Mouse (Mus musculus) spleen, adult 2 months (tissue): Measurements from ENCODE around the gene Vmn1r174. TPM values are rescaled to one million over a fixed set of nuclear protein-coding genes. Genes with fewer than 3 reads are reported as not detected.
"Not testable (repeated sequence)": the region's sequence is repeated elsewhere in the genome, so short reads cannot be mapped to it uniquely, and the experiment has no call there.

Source experiments
- DNase-seq, 2 experiments: peaks; one replicate each; pipeline versions ENCODE4 v3.0.0 to v3.0.0-alpha.2; 2012 to 2021; ENCODE audit warnings: low spot score in 2 of 2, low read depth in 1 of 2
- H3K27ac ChIP-seq: fragments of 200-500 bp; 2 replicates; pipeline ENCODE4 v1.5.1; 2012; ENCODE audit warnings: low read length, inconsistent platforms; ENCODE audit not compliant: insufficient read depth
- H3K27me3 ChIP-seq: fragments of 200-500 bp; 2 replicates; pipeline ENCODE4 v1.6.1; 2012; ENCODE audit warnings: mild to moderate bottlenecking, moderate library complexity, low read length, inconsistent platforms; ENCODE audit not compliant: control insufficient read depth, insufficient read depth
- H3K36me3 ChIP-seq: fragments of 200-500 bp; 2 replicates; pipeline ENCODE4 v1.6.1; 2012; ENCODE audit warnings: mild to moderate bottlenecking, low read length, inconsistent platforms; ENCODE audit not compliant: control insufficient read depth, insufficient read depth
- H3K4me1 ChIP-seq: fragments of 200-500 bp; 2 replicates; pipeline ENCODE4 v1.6.1; 2011; ENCODE audit warnings: inconsistent platforms; ENCODE audit not compliant: control insufficient read depth, insufficient read depth, insufficient read length
- H3K4me3 ChIP-seq: fragments of 200-500 bp; 2 replicates; pipeline ENCODE4 v1.5.1; 2011; ENCODE audit warnings: mild to moderate bottlenecking, inconsistent platforms; ENCODE audit not compliant: insufficient read depth, insufficient read length; ENCODE audit errors: extremely low read depth
- CTCF ChIP-seq: fragments of 200-500 bp; IDR thresholded peaks from 2 replicates; pipeline ENCODE4 v1.5.1; 2011; ENCODE audit warnings: mild to moderate bottlenecking, inconsistent platforms; ENCODE audit not compliant: insufficient read depth, insufficient read length, insufficient replicate concordance; ENCODE audit errors: extremely low read depth
- POLR2A ChIP-seq: fragments of 200-500 bp; IDR thresholded peaks from 2 replicates; pipeline ENCODE4 v1.6.1; 2011; ENCODE audit warnings: low read depth, low read length, inconsistent platforms
- WGBS: fragments of 180-500 bp; shearing (Covaris S2); methylation state at CpG from one replicate; pipeline ENCODE4 v1.1.7; 2018; 5-methylcytosine and 5-hydroxymethylcytosine counted together
- polyA plus RNA-seq: library from polyadenylated mRNA; depleted of rRNA; stranded (reverse); fragments of >200 nt; gene quantifications from 2 replicates; pipeline ENCODE4 v1.2.3, GENCODE M21; 2012; rRNA removed

The Vmn1r174 gene
- polyA plus RNA-seq, result not detected in 2 replicates

DNA sequence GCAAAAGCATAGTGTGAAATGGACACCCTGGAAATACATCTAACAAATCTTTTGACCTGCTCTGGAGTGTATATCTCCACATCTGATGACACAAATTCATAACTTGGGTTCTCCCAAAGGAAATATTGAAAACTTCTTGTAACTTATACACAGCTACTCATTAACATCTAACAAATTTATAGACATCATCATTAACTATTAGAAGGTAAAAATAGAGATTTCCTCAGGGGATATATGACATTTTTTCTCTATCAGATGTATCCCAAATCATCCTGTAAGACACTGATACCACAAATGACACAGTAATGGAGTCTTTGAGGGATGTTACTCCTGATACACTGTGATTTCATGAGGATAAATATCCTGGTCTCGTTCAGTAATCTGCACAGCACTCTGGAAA lies at the start of gene Vmn1r174:
Gene Vmn1r174 (plus strand): TSS at position 301 of the 400 bp plus-strand sequence.
- not testable (repeated sequence) for H3K36me3 ChIP-seq, H3K4me3 ChIP-seq, H3K4me1 ChIP-seq, H3K27ac ChIP-seq, DNase-seq, H3K27me3 ChIP-seq
- WGBS, result 64% methylated on average over 1 of the region's 1 CpGs

DNA sequence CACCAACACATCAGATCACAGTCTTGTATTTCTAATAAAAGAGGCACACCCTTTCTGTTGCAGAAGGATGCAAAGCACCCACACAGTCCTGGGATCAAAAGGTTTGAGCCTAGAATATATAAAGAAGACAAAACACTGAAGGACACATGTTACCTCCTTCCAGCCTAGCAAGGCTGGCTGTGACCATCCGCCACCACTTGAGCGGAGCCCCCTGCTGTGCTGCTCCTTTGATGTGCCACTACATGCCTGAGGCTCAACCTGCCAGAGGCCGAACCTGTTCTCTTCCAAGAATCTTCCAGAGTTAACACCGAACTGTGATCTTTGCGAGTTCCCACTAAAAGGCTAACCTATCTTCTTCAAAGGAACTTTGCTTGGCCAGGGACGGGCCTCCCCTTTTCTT lies 32.5 kb downstream of the Vmn1r174 start:
- Histone ChIP-seq H3K4me1 (no peaks in the 10 kb centered on the region), H3K4me3 (no peak overlapping the region), H3K27ac (no peak overlapping the region), H3K27me3 (no peaks in the 10 kb centered on the region), H3K36me3 (no peaks in the 10 kb centered on the region)
- WGBS, result 82% methylated on average over 6 of the region's 6 CpGs
- TF ChIP-seq CTCF, result no peak
- TF ChIP-seq POLR2A, result no peak
- no peak for DNase-seq

DNA sequence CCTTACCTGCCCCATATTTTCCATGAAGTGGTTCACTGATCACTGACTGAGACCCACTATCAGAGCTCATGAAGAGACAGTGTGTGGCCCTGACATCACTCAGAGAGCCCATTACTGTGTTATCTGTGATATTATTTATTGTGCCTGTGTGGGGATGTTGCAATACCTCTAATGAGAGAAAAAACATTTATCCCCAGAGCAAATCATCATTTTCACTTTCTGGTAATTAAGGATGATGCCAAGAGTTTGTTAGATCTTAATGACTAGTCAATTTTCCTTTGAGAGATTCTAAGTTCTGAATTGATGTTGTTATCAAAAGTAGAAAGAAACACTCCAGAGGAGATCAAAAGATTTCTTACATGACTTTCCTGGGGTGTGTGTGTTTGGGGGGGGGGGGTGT lies 58.5 kb downstream of the Vmn1r174 start, which contains the start of gene Vmn1r175:
Gene Vmn1r175 (minus strand): TSS at position 101 of the 400 bp plus-strand sequence.
- DNase-seq, H3K27ac ChIP-seq, H3K4me1 ChIP-seq, H3K4me3 ChIP-seq, H3K27me3 ChIP-seq, H3K36me3 ChIP-seq: not testable (repeated sequence)

Other genes starting within 250 kb of the Vmn1r174 start
- not detected in 2 replicates for gene Vmn1r167, start 245.1 kb upstream of the Vmn1r174 start, polyA plus RNA-seq
- not detected in 2 replicates for gene Vmn1r168, start 212.5 kb upstream of the Vmn1r174 start, polyA plus RNA-seq
- not detected in 2 replicates for gene Vmn1r169, start 176.7 kb upstream of the Vmn1r174 start, polyA plus RNA-seq
- not detected in 2 replicates for gene Vmn1r170, start 146.1 kb upstream of the Vmn1r174 start, polyA plus RNA-seq
- not detected in 2 replicates for gene Vmn1r171, start 121.5 kb upstream of the Vmn1r174 start, polyA plus RNA-seq
- not detected in 2 replicates for gene Vmn1r172, start 94.0 kb upstream of the Vmn1r174 start, polyA plus RNA-seq
- gene Vmn1r173, start 51.6 kb upstream of the Vmn1r174 start, polyA plus RNA-seq, result not detected in 2 replicates
- gene Vmn1r175, start 58.4 kb downstream of the Vmn1r174 start, polyA plus RNA-seq, result not detected in 2 replicates
- not detected in 2 replicates for gene Vmn1r176, start 85.1 kb downstream of the Vmn1r174 start, polyA plus RNA-seq
- gene Vmn1r177, start 114.2 kb downstream of the Vmn1r174 start, polyA plus RNA-seq, result not detected in 2 replicates
- not detected in 2 replicates for gene Vmn1r178, start 139.7 kb downstream of the Vmn1r174 start, polyA plus RNA-seq
- gene Vmn1r179, start 174.7 kb downstream of the Vmn1r174 start, polyA plus RNA-seq, result not detected in 2 replicates
- gene Vmn1r180, start 198.4 kb downstream of the Vmn1r174 start, polyA plus RNA-seq, result not detected in 2 replicates
- not detected in 2 replicates for gene Vmn1r181, start 222.3 kb downstream of the Vmn1r174 start, polyA plus RNA-seq
- gene V1rd19, start 249.4 kb downstream of the Vmn1r174 start, polyA plus RNA-seq, result not detected in 2 replicates